Mouse (Mus musculus): Measurements from ENCODE around the gene Spg20. TPM values are rescaled to one million over a fixed set of nuclear protein-coding genes. Genes with fewer than 3 reads are reported as not detected.
A peak's percentile ranks its signal among the peaks of the same experiment; 100 is the strongest.

Spg20 gene
- polyA plus RNA-seq, 1 experiment = 6.8 TPM

GRCm38 (mm10) chr3:55109097-55109496 lies 2.8 kb upstream of the Spg20 start:
- 83% methylated on average over 4 of the region's 4 CpGs for WGBS
- Histone ChIP-seq H3K36me3 (ENCODE audit: control insufficient read depth, insufficient read depth, low read length) (no peaks in the 10 kb centered on the region), H3K27ac (ENCODE audit: insufficient read depth, low read depth, low read length) (no peak overlapping the region), H3K4me3 (ENCODE audit: low read depth, low read length) (no peak overlapping the region), H3K4me1 (ENCODE audit: control insufficient read depth, insufficient read depth, insufficient read length, low read length) (peaks cover 10% of the 10 kb centered on the region), H3K27me3 (ENCODE audit: control insufficient read depth, insufficient read depth, low read length) (no peaks in the 10 kb centered on the region)
- TF ChIP-seq CTCF (IDR thresholded peaks at IDR 0.05; ENCODE audit: extremely low read depth, insufficient read length, insufficient replicate concordance, low read depth, low read length) = no peak

DNA sequence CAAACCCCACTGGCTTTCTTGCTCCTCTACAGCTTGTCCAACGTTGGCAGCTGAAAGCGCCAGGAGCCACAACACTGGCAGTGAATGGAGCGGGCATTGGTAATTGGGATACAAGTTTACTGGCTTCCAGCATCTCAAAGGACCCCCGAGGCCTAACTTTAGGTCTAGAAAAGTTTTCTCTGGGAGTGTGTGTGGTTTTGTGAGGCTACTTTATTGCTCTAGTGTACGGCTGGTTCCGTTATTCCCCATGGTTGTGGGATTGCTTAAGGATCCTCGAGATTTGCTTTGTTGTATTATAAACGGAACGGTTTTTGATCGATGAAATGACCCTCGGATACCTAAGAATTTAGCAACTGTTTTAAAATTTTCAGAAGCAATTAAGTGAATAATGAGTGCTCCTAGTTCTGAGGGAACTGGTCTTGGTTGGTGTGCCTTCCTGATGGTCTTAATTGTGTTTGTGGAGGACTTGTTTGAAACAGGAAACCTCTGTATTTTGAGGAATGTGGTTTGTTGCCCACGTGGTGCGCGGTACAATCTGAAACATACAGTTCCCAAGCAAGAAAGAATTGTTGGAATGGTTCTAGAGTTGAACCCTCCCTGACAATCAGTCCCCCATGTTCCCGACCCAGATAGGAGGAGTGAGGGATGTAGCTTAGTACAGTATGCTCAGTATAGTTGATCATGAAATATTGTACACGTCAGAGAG lies 955 bp downstream of the Spg20 start:
- peaks cover 4% of the 10 kb centered on the region for H3K4me1 ChIP-seq (ENCODE audit: control insufficient read depth, insufficient read depth, insufficient read length, low read length)
- peaks cover 9% of the 10 kb centered on the region for H3K36me3 ChIP-seq (ENCODE audit: control insufficient read depth, insufficient read depth, low read length)
- H3K27me3 ChIP-seq (ENCODE audit: control insufficient read depth, insufficient read depth, low read length) = no peaks in the 10 kb centered on the region
- 31% methylated on average over 16 of the region's 16 CpGs for WGBS
- TF ChIP-seq POLR2A (IDR thresholded peaks at IDR 0.05; ENCODE audit: low read depth, low read length) (no peak), CTCF (IDR thresholded peaks at IDR 0.05; ENCODE audit: extremely low read depth, insufficient read length, insufficient replicate concordance, low read depth, low read length) (no peak)
- peak overlapping the region; percentile 69 for H3K4me3 ChIP-seq (ENCODE audit: low read depth, low read length)
- H3K27ac ChIP-seq (ENCODE audit: insufficient read depth, low read depth, low read length) = peak overlapping the region; percentile 31; the same call in 1 of the 2 replicates

GRCm38 (mm10) chr3:55114313-55115065 lies 2.6 kb downstream of the Spg20 start:
- Histone ChIP-seq H3K4me3 (ENCODE audit: low read depth, low read length) (no peak overlapping the region), H3K36me3 (ENCODE audit: control insufficient read depth, insufficient read depth, low read length) (peaks cover 13% of the 10 kb centered on the region), H3K27me3 (ENCODE audit: control insufficient read depth, insufficient read depth, low read length) (no peaks in the 10 kb centered on the region), H3K4me1 (ENCODE audit: control insufficient read depth, insufficient read depth, insufficient read length, low read length) (peaks cover 9% of the 10 kb centered on the region), H3K27ac (ENCODE audit: insufficient read depth, low read depth, low read length) (peak overlapping the region; percentile 61; the same call in 1 of the 2 replicates)
- no peak for TF ChIP-seq POLR2A (IDR thresholded peaks at IDR 0.05; ENCODE audit: low read depth, low read length)
- 24% methylated on average over 7 of the region's 7 CpGs for WGBS

- no peaks in the 10 kb centered on the region for H3K27me3 ChIP-seq (ENCODE audit: control insufficient read depth, insufficient read depth, low read length)
- H3K4me1 ChIP-seq (ENCODE audit: control insufficient read depth, insufficient read depth, insufficient read length, low read length) = peaks cover 9% of the 10 kb centered on the region
- no peak overlapping the region for H3K4me3 ChIP-seq (ENCODE audit: low read depth, low read length)
- no peak overlapping the region for H3K27ac ChIP-seq (ENCODE audit: insufficient read depth, low read depth, low read length)
- 31% methylated on average over 1 of the region's 1 CpGs for WGBS
- TF ChIP-seq CTCF (IDR thresholded peaks at IDR 0.05; ENCODE audit: extremely low read depth, insufficient read length, insufficient replicate concordance, low read depth, low read length) (no peak), POLR2A (IDR thresholded peaks at IDR 0.05; ENCODE audit: low read depth, low read length) (no peak)
- peaks cover 13% of the 10 kb centered on the region for H3K36me3 ChIP-seq (ENCODE audit: control insufficient read depth, insufficient read depth, low read length)
Measured at GRCm38 (mm10) chr3:55115071-55115470, 3.2 kb downstream of the Spg20 start.

DNA sequence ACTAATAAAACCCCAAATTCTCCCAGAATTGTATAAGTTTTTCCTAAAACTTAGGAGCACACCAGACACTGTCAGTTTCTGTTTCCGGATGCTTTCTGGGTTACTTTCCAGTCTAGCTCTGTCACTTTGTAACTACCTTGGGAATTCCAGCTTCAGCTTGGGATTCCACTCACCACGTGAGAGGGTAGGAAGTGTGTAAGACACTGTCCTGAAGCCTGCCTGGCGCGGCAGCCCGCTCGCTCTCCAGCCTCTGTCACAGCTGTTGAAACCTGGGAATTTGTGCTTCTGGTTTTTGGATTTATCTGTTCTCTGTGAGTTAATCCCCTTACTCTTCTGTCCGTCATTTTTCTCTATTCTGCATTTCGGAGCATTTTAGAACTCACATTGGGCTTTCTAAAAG lies 4.1 kb downstream of the Spg20 start:
- TF ChIP-seq CTCF (IDR thresholded peaks at IDR 0.05; ENCODE audit: extremely low read depth, insufficient read length, insufficient replicate concordance, low read depth, low read length) = no peak
- H3K27ac ChIP-seq (ENCODE audit: insufficient read depth, low read depth, low read length) = no peak overlapping the region
- H3K36me3 ChIP-seq (ENCODE audit: control insufficient read depth, insufficient read depth, low read length) = peaks cover 17% of the 10 kb centered on the region
- H3K4me3 ChIP-seq (ENCODE audit: low read depth, low read length) = no peak overlapping the region
- peaks cover 9% of the 10 kb centered on the region for H3K4me1 ChIP-seq (ENCODE audit: control insufficient read depth, insufficient read depth, insufficient read length, low read length)
- 93% methylated on average over 8 of the region's 8 CpGs for WGBS
- H3K27me3 ChIP-seq (ENCODE audit: control insufficient read depth, insufficient read depth, low read length) = no peaks in the 10 kb centered on the region

DNA sequence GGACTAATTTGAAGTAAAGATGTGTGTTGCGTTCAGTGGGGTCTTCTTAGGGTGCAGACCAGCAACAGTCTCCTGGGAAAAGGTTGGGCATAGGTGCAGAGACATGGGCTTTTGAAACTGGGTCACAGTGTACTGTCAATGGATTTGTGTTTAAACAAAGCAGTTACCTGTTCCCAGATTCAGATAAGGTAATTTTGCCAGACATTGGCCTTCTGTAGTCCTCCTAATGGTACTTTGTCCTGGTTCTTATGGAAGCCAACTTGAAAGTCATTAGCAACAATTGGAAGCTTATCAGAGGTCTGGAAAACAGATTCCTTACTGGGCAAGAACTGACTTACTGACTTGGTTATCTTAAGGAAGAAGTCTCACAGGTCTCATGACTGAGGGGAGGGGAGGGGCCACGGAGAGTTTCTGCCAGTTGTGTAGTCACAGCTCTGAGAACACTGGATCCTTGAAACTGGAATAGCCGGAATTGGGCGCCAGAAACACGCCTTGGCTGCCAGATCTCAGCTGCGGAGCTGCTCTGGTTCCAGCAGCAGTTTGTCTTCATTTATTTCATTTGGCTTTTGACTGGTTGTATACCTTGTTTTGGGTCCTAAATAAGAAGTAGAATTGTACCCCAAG lies 7.5 kb downstream of the Spg20 start:
- WGBS = 36% methylated on average over 6 of the region's 6 CpGs
- Histone ChIP-seq H3K4me1 (ENCODE audit: control insufficient read depth, insufficient read depth, insufficient read length, low read length) (peaks cover 5% of the 10 kb centered on the region), H3K27ac (ENCODE audit: insufficient read depth, low read depth, low read length) (peak overlapping the region; percentile 59; the same call in 1 of the 2 replicates), H3K36me3 (ENCODE audit: control insufficient read depth, insufficient read depth, low read length) (peaks cover 35% of the 10 kb centered on the region), H3K4me3 (ENCODE audit: low read depth, low read length) (no peak overlapping the region), H3K27me3 (ENCODE audit: control insufficient read depth, insufficient read depth, low read length) (no peaks in the 10 kb centered on the region)
- TF ChIP-seq POLR2A (IDR thresholded peaks at IDR 0.05; ENCODE audit: low read depth, low read length) = no peak
- no peak for TF ChIP-seq CTCF (IDR thresholded peaks at IDR 0.05; ENCODE audit: extremely low read depth, insufficient read length, insufficient replicate concordance, low read depth, low read length)

DNA sequence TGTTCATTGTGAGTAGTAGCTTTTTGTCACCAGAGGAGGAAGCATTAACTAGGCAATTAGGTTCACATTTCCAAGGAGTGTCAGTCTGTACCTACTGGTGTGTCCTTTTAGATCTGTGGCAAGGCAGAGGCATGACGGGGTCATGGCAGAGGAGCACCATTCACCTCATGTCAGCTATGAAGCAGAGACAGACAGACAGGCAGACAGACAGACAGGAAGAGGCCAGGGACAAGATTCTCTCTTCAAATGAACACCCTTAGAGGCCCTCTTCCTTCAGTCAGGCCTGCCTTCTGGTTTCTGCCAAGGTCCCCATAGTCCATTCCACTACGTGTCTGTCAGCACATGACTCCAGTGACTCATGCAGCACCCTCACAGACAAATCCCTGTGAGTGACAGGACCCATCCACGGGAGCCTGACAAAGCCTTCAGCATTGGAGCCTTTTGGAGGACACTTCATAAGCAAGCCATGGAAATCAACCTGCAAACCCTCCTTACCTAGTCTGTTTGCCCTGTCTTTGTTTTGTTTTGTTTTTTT lies 10.5 kb downstream of the Spg20 start:
- Histone ChIP-seq H3K27me3 (ENCODE audit: control insufficient read depth, insufficient read depth, low read length) (no peaks in the 10 kb centered on the region), H3K4me3 (ENCODE audit: low read depth, low read length) (no peak overlapping the region), H3K36me3 (ENCODE audit: control insufficient read depth, insufficient read depth, low read length) (peaks cover 46% of the 10 kb centered on the region), H3K4me1 (ENCODE audit: control insufficient read depth, insufficient read depth, insufficient read length, low read length) (peaks cover 5% of the 10 kb centered on the region), H3K27ac (ENCODE audit: insufficient read depth, low read depth, low read length) (no peak overlapping the region)
- TF ChIP-seq POLR2A (IDR thresholded peaks at IDR 0.05; ENCODE audit: low read depth, low read length) = no peak
- no peak for TF ChIP-seq CTCF (IDR thresholded peaks at IDR 0.05; ENCODE audit: extremely low read depth, insufficient read length, insufficient replicate concordance, low read depth, low read length)
- 82% methylated on average over 3 of the region's 3 CpGs for WGBS

Measured in small intestine, adult 2 months (tissue).